Mouse (Mus musculus) C2C12 (cell line): ENCODE data around the gene Secisbp2.

Source experiments
- CTCF ChIP-seq: IDR thresholded peaks from one replicate; pipeline ENCODE4 v1.5.1; 2011; ENCODE audit not compliant: control insufficient read depth, insufficient read depth, insufficient read length
- MAX ChIP-seq: IDR thresholded peaks from one replicate; pipeline ENCODE4 v1.6.1; 2011; ENCODE audit warnings: mild to moderate bottlenecking, control low read depth
- USF1 ChIP-seq: IDR thresholded peaks from one replicate; pipeline ENCODE4 v1.6.1; 2011; ENCODE audit warnings: low read depth, mild to moderate bottlenecking, control low read depth, moderate library complexity

DNA sequence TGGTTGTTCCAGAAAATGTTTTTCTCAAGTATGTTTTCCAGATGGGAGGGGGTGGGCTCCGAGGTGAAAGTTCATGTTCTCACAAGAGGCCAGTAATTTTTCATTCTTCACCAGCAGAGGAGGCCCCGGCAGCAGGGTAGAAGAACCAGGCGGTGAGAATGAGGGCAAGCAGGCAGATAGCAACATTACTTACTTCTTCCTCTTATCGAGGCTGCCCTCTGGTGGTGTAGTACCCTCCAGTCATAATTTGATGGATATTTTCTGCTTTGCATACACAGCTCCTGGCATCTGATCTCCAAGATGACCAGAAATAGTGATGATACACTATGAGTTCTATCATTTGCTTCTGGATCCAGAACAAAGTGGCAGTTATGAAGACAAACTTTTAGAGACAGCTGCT lies 12.5 kb upstream of the Secisbp2 start:
- TF ChIP-seq CTCF (no peak), MAX (no peak), USF1 (no peak)
